Mouse (Mus musculus): ENCODE data around the gene Dnah6. TPM values are rescaled to one million over a fixed set of nuclear protein-coding genes. Genes with fewer than 3 reads are reported as not detected.

The Dnah6 gene
- total and polyA plus RNA-seq, 2 experiments from 2014 or later: 0.22 to 2.2 TPM

GRCm38 (mm10) chr6:73120348-73120747, 101.1 kb downstream of the Dnah6 start:
- WGBS: 81% methylated on average over 11 of the region's 11 CpGs
- H3K4me3 ChIP-seq (ENCODE audit: low read depth, low read length): no peak overlapping the region

GRCm38 (mm10) chr6:73113898-73114297, 107.6 kb downstream of the Dnah6 start:
- TF ChIP-seq CTCF (IDR thresholded peaks at IDR 0.05): no peak
- Histone ChIP-seq H3K9ac (replicated peaks; ENCODE audit: low read length, poor library complexity, severe bottlenecking) (no peak overlapping the region), H3K4me1 (ENCODE audit: insufficient read depth, low read length) (no peaks in the 10 kb centered on the region), H3K36me3 (ENCODE audit: insufficient read depth, low read length) (no peaks in the 10 kb centered on the region), H3K4me3 (ENCODE audit: low read depth, low read length) (no peak overlapping the region), H3K27ac (ENCODE audit: low read depth, low read length) (no peak overlapping the region), H3K9me3 (ENCODE audit: low read length) (no peaks in the 10 kb centered on the region), H3K4me2 (ENCODE audit: low read depth, low read length, poor library complexity, severe bottlenecking) (no peak overlapping the region), H3K27me3 (ENCODE audit: insufficient read depth, low read length) (no peaks in the 10 kb centered on the region)
- 74% methylated on average over 2 of the region's 2 CpGs for WGBS
- DNase-seq (ENCODE audit: low spot score) (no peak), ATAC-seq (ENCODE audit: low FRiP score) (no peak)

More at GRCm38 (mm10) chr6:73120348-73120747, 101.1 kb downstream of the Dnah6 start:
- Histone ChIP-seq H3K9ac (replicated peaks; ENCODE audit: low read length, poor library complexity, severe bottlenecking) (no peak overlapping the region), H3K4me1 (ENCODE audit: insufficient read depth, low read length) (no peaks in the 10 kb centered on the region), H3K4me2 (ENCODE audit: low read depth, low read length, poor library complexity, severe bottlenecking) (no peak overlapping the region), H3K36me3 (ENCODE audit: insufficient read depth, low read length) (no peaks in the 10 kb centered on the region), H3K27ac (ENCODE audit: low read depth, low read length) (no peak overlapping the region), H3K9me3 (ENCODE audit: low read length) (no peaks in the 10 kb centered on the region), H3K27me3 (ENCODE audit: insufficient read depth, low read length) (no peaks in the 10 kb centered on the region)
- ATAC-seq (ENCODE audit: low FRiP score) (no peak), DNase-seq (ENCODE audit: low spot score) (no peak)
- no peak for TF ChIP-seq CTCF (IDR thresholded peaks at IDR 0.05)

GRCm38 (mm10) chr6:73113365-73113764, 108.1 kb downstream of the Dnah6 start:
- WGBS: 75% methylated on average over 2 of the region's 2 CpGs
- Histone ChIP-seq H3K4me1 (ENCODE audit: insufficient read depth, low read length) (no peaks in the 10 kb centered on the region), H3K27me3 (ENCODE audit: insufficient read depth, low read length) (no peaks in the 10 kb centered on the region), H3K36me3 (ENCODE audit: insufficient read depth, low read length) (no peaks in the 10 kb centered on the region), H3K4me2 (ENCODE audit: low read depth, low read length, poor library complexity, severe bottlenecking) (no peak overlapping the region), H3K9me3 (ENCODE audit: low read length) (no peaks in the 10 kb centered on the region), H3K4me3 (ENCODE audit: low read depth, low read length) (no peak overlapping the region), H3K9ac (replicated peaks; ENCODE audit: low read length, poor library complexity, severe bottlenecking) (no peak overlapping the region), H3K27ac (ENCODE audit: low read depth, low read length) (no peak overlapping the region)
- ATAC-seq (ENCODE audit: low FRiP score) (no peak), DNase-seq (ENCODE audit: low spot score) (peak; percentile 4)
- TF ChIP-seq CTCF (IDR thresholded peaks at IDR 0.05): no peak

GRCm38 (mm10) chr6:73093133-73093532, 128.3 kb downstream of the Dnah6 start:
- H3K27ac ChIP-seq (ENCODE audit: low read depth, low read length): no peak overlapping the region
- WGBS: 95% methylated on average over 4 of the region's 4 CpGs
- H3K4me1 ChIP-seq (ENCODE audit: insufficient read depth, low read length): no peaks in the 10 kb centered on the region
- no peaks in the 10 kb centered on the region for H3K36me3 ChIP-seq (ENCODE audit: insufficient read depth, low read length)
- DNase-seq (ENCODE audit: low spot score) (no peak), ATAC-seq (ENCODE audit: low FRiP score) (no peak)
- H3K4me2 ChIP-seq (ENCODE audit: low read depth, low read length, poor library complexity, severe bottlenecking): no peak overlapping the region
- no peak overlapping the region for H3K4me3 ChIP-seq (ENCODE audit: low read depth, low read length)
- 0 out of 2 replicates have a peak, but pooled peaks cover 3% of the 10 kb centered on the region for H3K9me3 ChIP-seq (ENCODE audit: low read length)
- no peaks in the 10 kb centered on the region for H3K27me3 ChIP-seq (ENCODE audit: insufficient read depth, low read length)
- no peak overlapping the region for H3K9ac ChIP-seq (replicated peaks; ENCODE audit: low read length, poor library complexity, severe bottlenecking)
- no peak for TF ChIP-seq CTCF (IDR thresholded peaks at IDR 0.05)

- Histone ChIP-seq H3K27me3 (ENCODE audit: insufficient read depth, low read length) (no peaks in the 10 kb centered on the region), H3K4me1 (ENCODE audit: insufficient read depth, low read length) (no peaks in the 10 kb centered on the region), H3K27ac (ENCODE audit: low read depth, low read length) (no peak overlapping the region), H3K36me3 (ENCODE audit: insufficient read depth, low read length) (no peaks in the 10 kb centered on the region), H3K4me2 (ENCODE audit: low read depth, low read length, poor library complexity, severe bottlenecking) (no peak overlapping the region), H3K9me3 (ENCODE audit: low read length) (no peaks in the 10 kb centered on the region), H3K4me3 (ENCODE audit: low read depth, low read length) (no peak overlapping the region), H3K9ac (replicated peaks; ENCODE audit: low read length, poor library complexity, severe bottlenecking) (no peak overlapping the region)
- 72% methylated on average over 8 of the region's 8 CpGs for WGBS
- ATAC-seq (ENCODE audit: low FRiP score): no peak
- DNase-seq (ENCODE audit: low spot score): no peak
- TF ChIP-seq CTCF (IDR thresholded peaks at IDR 0.05): no peak
Measured at GRCm38 (mm10) chr6:73090836-73091235, 130.6 kb downstream of the Dnah6 start.

GRCm38 (mm10) chr6:73082571-73082970, 138.9 kb downstream of the Dnah6 start:
- Histone ChIP-seq H3K27me3 (ENCODE audit: insufficient read depth, low read length) (no peaks in the 10 kb centered on the region), H3K36me3 (ENCODE audit: insufficient read depth, low read length) (no peaks in the 10 kb centered on the region), H3K27ac (ENCODE audit: low read depth, low read length) (no peak overlapping the region), H3K4me1 (ENCODE audit: insufficient read depth, low read length) (no peaks in the 10 kb centered on the region), H3K9ac (replicated peaks; ENCODE audit: low read length, poor library complexity, severe bottlenecking) (no peak overlapping the region), H3K9me3 (ENCODE audit: low read length) (no peaks in the 10 kb centered on the region; the same call in 1 of the 2 replicates), H3K4me2 (ENCODE audit: low read depth, low read length, poor library complexity, severe bottlenecking) (no peak overlapping the region), H3K4me3 (ENCODE audit: low read depth, low read length) (no peak overlapping the region)
- TF ChIP-seq CTCF (IDR thresholded peaks at IDR 0.05): no peak
- DNase-seq (ENCODE audit: low spot score) (no peak), ATAC-seq (ENCODE audit: low FRiP score) (no peak)
- WGBS: 94% methylated on average over 9 of the region's 9 CpGs

All from midbrain, postnatal 0 days (tissue).